Mouse (Mus musculus): ENCODE data around the gene Cenpx. TPM values are rescaled to one million over a fixed set of nuclear protein-coding genes. Genes with fewer than 3 reads are reported as not detected.

The Cenpx gene
- polyA plus RNA-seq, 1 experiment from 2014 or later = 127 TPM

DNA sequence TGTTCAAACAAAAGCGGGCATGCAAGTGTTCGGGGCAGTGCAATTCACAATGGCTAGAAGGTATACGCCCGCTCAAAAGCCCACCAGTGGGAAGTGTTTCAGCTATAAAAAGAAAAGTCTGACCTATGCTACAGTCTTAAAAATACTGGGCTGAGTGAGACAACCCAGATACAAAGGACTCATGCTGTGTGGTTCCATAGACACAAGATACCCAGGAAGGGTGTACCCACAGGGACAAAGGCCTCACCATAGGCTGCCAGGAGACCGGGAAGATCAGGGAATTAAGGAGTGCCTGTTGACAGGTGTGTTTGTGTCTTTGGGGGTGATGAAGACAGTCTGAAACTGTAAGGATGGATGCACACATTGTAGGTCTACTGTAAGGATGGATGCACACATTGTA is 49.8 kb downstream of the Cenpx start:
- ATAC-seq = no peak
- Histone ChIP-seq H3K4me1 (peaks cover 21% of the 10 kb centered on the region), H3K4me3 (no peak overlapping the region), H3K27me3 (peaks cover 69% of the 10 kb centered on the region), H3K36me3 (ENCODE audit: poor library complexity, severe bottlenecking) (no peaks in the 10 kb centered on the region), H3K9ac (no peak overlapping the region), H3K27ac (no peak overlapping the region), H3K4me2 (no peak overlapping the region), H3K9me3 (replicated peaks) (no peaks in the 10 kb centered on the region)
- WGBS = 60% methylated on average over 5 of the region's 5 CpGs

GRCm38 (mm10) chr11:120662759-120663158 is 50.8 kb downstream of the Cenpx start:
- Histone ChIP-seq H3K4me3 (no peak overlapping the region), H3K9ac (no peak overlapping the region), H3K4me1 (peaks cover 21% of the 10 kb centered on the region), H3K27ac (no peak overlapping the region), H3K4me2 (no peak overlapping the region), H3K9me3 (replicated peaks) (no peaks in the 10 kb centered on the region), H3K27me3 (peaks cover 78% of the 10 kb centered on the region), H3K36me3 (ENCODE audit: poor library complexity, severe bottlenecking) (no peaks in the 10 kb centered on the region)
- ATAC-seq = no peak
- 44% methylated on average over 6 of the region's 6 CpGs for WGBS

- no peak within 1 kb of the TSS for H3K27ac ChIP-seq
- H3K4me1 ChIP-seq = peaks cover 21% of the 10 kb centered on the region
- H3K9ac ChIP-seq = peak within 1 kb of the TSS; percentile 30; the same call in 1 of the 2 replicates
- H3K4me3 ChIP-seq = peak within 1 kb of the TSS; percentile 40
- under 1% methylated on average over 35 of the region's 35 CpGs for WGBS
- H3K27me3 ChIP-seq = peaks cover 86% of the 10 kb centered on the region
- H3K36me3 ChIP-seq (ENCODE audit: poor library complexity, severe bottlenecking) = no peaks in the 10 kb centered on the region
- H3K4me2 ChIP-seq = peak within 1 kb of the TSS; percentile 64
- no peak for ATAC-seq
- H3K9me3 ChIP-seq (replicated peaks) = no peaks in the 10 kb centered on the region
Observed at GRCm38 (mm10) chr11:120661076-120661460, 52.5 kb downstream of the Cenpx start, which contains the start of gene Notum. Gene Notum, minus strand, starts transcription at chr11:120661175.

Other genes with a start within 250 kb of the Cenpx start
- 49.8 and 56.5 TPM in 2 replicates for gene Arl16, start 246.1 kb downstream of the Cenpx start, polyA plus RNA-seq (2015; fragmentation: Nextera tagmentation; extraction: Ambion mirVana)
- gene Mrpl12, start 229.1 kb downstream of the Cenpx start, polyA plus RNA-seq (2015; fragmentation: Nextera tagmentation; extraction: Ambion mirVana) = 127 TPM in 2 replicates
- 31.1 and 41.9 TPM in 2 replicates for gene Slc25a10, start 221.9 kb downstream of the Cenpx start, polyA plus RNA-seq (2015; fragmentation: Nextera tagmentation; extraction: Ambion mirVana)
- gene Gcgr, start 183.0 kb downstream of the Cenpx start, polyA plus RNA-seq (2015; fragmentation: Nextera tagmentation; extraction: Ambion mirVana) = 0.08 and 0.21 TPM in 2 replicates
- gene Mcrip1, start 164.0 kb downstream of the Cenpx start, polyA plus RNA-seq (2015; fragmentation: Nextera tagmentation; extraction: Ambion mirVana) = 228 and 240 TPM in 2 replicates
- not detected in 2 replicates for gene Ppp1r27, start 162.6 kb downstream of the Cenpx start, polyA plus RNA-seq (2015; fragmentation: Nextera tagmentation; extraction: Ambion mirVana)
- 253 and 286 TPM in 2 replicates for gene P4hb, start 140.5 kb downstream of the Cenpx start, polyA plus RNA-seq (2015; fragmentation: Nextera tagmentation; extraction: Ambion mirVana)
- gene Arhgdia, start 132.1 kb downstream of the Cenpx start, polyA plus RNA-seq (2015; fragmentation: Nextera tagmentation; extraction: Ambion mirVana) = 462 and 508 TPM in 2 replicates
- 420 and 488 TPM in 2 replicates for gene Alyref, start 115.4 kb downstream of the Cenpx start, polyA plus RNA-seq (2015; fragmentation: Nextera tagmentation; extraction: Ambion mirVana)
- 204 and 211 TPM in 2 replicates for gene Anapc11, start 115.3 kb downstream of the Cenpx start, polyA plus RNA-seq (2015; fragmentation: Nextera tagmentation; extraction: Ambion mirVana)
- gene Npb, start 105.3 kb downstream of the Cenpx start, polyA plus RNA-seq (2015; fragmentation: Nextera tagmentation; extraction: Ambion mirVana) = 0.50 TPM in 1 of 2 replicates, not detected in the other
- 140 and 159 TPM in 2 replicates for gene Pcyt2, start 95.8 kb downstream of the Cenpx start, polyA plus RNA-seq (2015; fragmentation: Nextera tagmentation; extraction: Ambion mirVana)
- gene Sirt7, start 88.5 kb downstream of the Cenpx start, polyA plus RNA-seq (2015; fragmentation: Nextera tagmentation; extraction: Ambion mirVana) = 42.7 and 43.1 TPM in 2 replicates
- 19.8 and 24.1 TPM in 2 replicates for gene Mafg, start 80.1 kb downstream of the Cenpx start, polyA plus RNA-seq (2015; fragmentation: Nextera tagmentation; extraction: Ambion mirVana)
- gene Pycr1, start 70.0 kb downstream of the Cenpx start, polyA plus RNA-seq (2015; fragmentation: Nextera tagmentation; extraction: Ambion mirVana) = 23.9 and 25.5 TPM in 2 replicates
- 0.25 and 0.81 TPM in 2 replicates for gene Myadml2, start 65.6 kb downstream of the Cenpx start, polyA plus RNA-seq (2015; fragmentation: Nextera tagmentation; extraction: Ambion mirVana)
- gene Notum, start 52.6 kb downstream of the Cenpx start, polyA plus RNA-seq (2015; fragmentation: Nextera tagmentation; extraction: Ambion mirVana) = 0.15 and 0.29 TPM in 2 replicates
- gene Aspscr1, start 40.8 kb downstream of the Cenpx start, polyA plus RNA-seq (2015; fragmentation: Nextera tagmentation; extraction: Ambion mirVana) = 142 and 151 TPM in 2 replicates
- 64.5 and 72.9 TPM in 2 replicates for gene Lrrc45, start 187 bp upstream of the Cenpx start, polyA plus RNA-seq (2015; fragmentation: Nextera tagmentation; extraction: Ambion mirVana)
- 83.0 and 105 TPM in 2 replicates for gene Rac3, start 7.7 kb upstream of the Cenpx start, polyA plus RNA-seq (2015; fragmentation: Nextera tagmentation; extraction: Ambion mirVana)
- 7.8 and 9.5 TPM in 2 replicates for gene Dcxr, start 13.5 kb upstream of the Cenpx start, polyA plus RNA-seq (2015; fragmentation: Nextera tagmentation; extraction: Ambion mirVana)
- 0.26 TPM in 1 of 2 replicates, not detected in the other for gene Cbr2, start 18.4 kb upstream of the Cenpx start, polyA plus RNA-seq (2015; fragmentation: Nextera tagmentation; extraction: Ambion mirVana)
- 2.7 and 4.0 TPM in 2 replicates for gene Hmga1b, start 49.1 kb upstream of the Cenpx start, polyA plus RNA-seq (2015; fragmentation: Nextera tagmentation; extraction: Ambion mirVana)
- gene Rfng, start 70.5 kb upstream of the Cenpx start, polyA plus RNA-seq (2015; fragmentation: Nextera tagmentation; extraction: Ambion mirVana) = 58.4 and 63.1 TPM in 2 replicates
- 261 and 280 TPM in 2 replicates for gene Gps1, start 70.5 kb upstream of the Cenpx start, polyA plus RNA-seq (2015; fragmentation: Nextera tagmentation; extraction: Ambion mirVana)
- 58.6 and 67.7 TPM in 2 replicates for gene Dus1l, start 82.7 kb upstream of the Cenpx start, polyA plus RNA-seq (2015; fragmentation: Nextera tagmentation; extraction: Ambion mirVana)
- 61.4 and 79.4 TPM in 2 replicates for gene Fasn, start 110.8 kb upstream of the Cenpx start, polyA plus RNA-seq (2015; fragmentation: Nextera tagmentation; extraction: Ambion mirVana)
- 5.6 and 6.9 TPM in 2 replicates for gene Ccdc57, start 219.1 kb upstream of the Cenpx start, polyA plus RNA-seq (2015; fragmentation: Nextera tagmentation; extraction: Ambion mirVana)
- gene Slc16a3, start 234.7 kb upstream of the Cenpx start, polyA plus RNA-seq (2015; fragmentation: Nextera tagmentation; extraction: Ambion mirVana) = 15.7 and 18.7 TPM in 2 replicates

All from forebrain, embryonic 13.5 days (tissue).